Mouse (Mus musculus): ENCODE measurements around the gene Gm1043. TPM values are rescaled to one million over a fixed set of nuclear protein-coding genes. Genes with fewer than 3 reads are reported as not detected.

Gm1043 gene
- 0.03 and 0.07 TPM in 2 replicates for polyA plus RNA-seq (2014; fragmentation: Nextera tagmentation; extraction: Ambion mirVana)

DNA sequence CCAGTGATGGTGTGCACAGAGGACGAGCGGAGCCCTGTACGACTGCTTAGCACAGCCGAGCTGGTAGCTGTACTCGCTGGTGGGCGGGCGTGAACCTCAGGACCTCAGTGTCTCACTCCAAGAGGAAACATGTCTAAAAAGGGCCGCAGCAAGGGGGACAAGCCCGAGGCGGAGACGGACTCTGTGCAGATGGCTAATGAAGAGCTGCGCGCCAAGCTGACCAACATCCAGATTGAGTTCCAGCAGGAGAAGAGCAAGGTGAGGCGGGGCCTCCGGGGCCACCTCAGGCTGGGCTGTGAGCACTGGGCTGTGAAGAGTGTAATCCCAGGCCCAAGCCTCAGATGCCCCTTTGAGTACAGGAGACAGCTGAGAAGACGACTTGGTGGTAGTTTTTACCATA, at the start of gene Gm1043:
Gene Gm1043, plus strand, starts transcription at position 130 of the 400 bp plus-strand sequence.
- DNase-seq (ENCODE audit: low spot score) (no peak), ATAC-seq (replicated peaks; ENCODE audit: low FRiP score) (no peak)
- peaks cover 3% of the 10 kb centered on the region for H3K27me3 ChIP-seq (ENCODE audit: control insufficient read depth, insufficient read depth, low read length)
- no peak within 1 kb of the TSS for H3K4me2 ChIP-seq (ENCODE audit: low read depth, low read length, severe bottlenecking)
- H3K27ac ChIP-seq (ENCODE audit: low read depth, low read length) = no peak within 1 kb of the TSS
- H3K36me3 ChIP-seq (ENCODE audit: control insufficient read depth, insufficient read depth, low read length) = no peaks in the 10 kb centered on the region
- H3K4me3 ChIP-seq (ENCODE audit: low read depth, low read length) = no peak within 1 kb of the TSS
- no peak within 1 kb of the TSS for H3K9ac ChIP-seq (ENCODE audit: low read length)
- H3K4me1 ChIP-seq (replicated peaks; ENCODE audit: control insufficient read depth, insufficient read depth, low read length) = no peaks in the 10 kb centered on the region; the same call in 1 of the 2 replicates
- no peaks in the 10 kb centered on the region for H3K9me3 ChIP-seq (ENCODE audit: control insufficient read depth, low read length)
- WGBS = 89% methylated on average over 16 of the region's 16 CpGs

DNA sequence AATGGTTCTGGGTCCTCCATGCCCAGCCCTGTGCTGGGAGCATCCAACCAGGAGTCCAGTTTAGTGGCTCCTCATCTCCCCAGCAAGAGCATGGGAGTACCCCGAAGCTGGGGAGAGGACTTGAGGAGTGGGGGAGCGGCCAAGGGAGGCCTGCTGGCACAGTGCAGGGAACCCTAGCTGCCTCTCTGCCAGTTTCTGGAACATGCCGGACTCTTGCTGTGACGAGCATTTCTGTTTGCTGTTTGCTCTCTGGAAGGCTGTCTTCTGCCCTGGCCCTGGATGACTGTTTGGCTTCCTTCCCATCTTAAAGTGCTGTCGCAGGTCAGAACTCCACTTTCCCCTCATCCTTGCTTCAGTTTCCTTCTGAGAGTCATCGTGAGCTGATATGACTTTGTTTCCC, 49.3 kb upstream of the Gm1043 start:
- Histone ChIP-seq H3K4me3 (ENCODE audit: low read depth, low read length) (no peak overlapping the region), H3K9ac (ENCODE audit: low read length) (no peak overlapping the region), H3K27ac (ENCODE audit: low read depth, low read length) (no peak overlapping the region), H3K27me3 (ENCODE audit: control insufficient read depth, insufficient read depth, low read length) (peaks cover 8% of the 10 kb centered on the region), H3K4me1 (replicated peaks; ENCODE audit: control insufficient read depth, insufficient read depth, low read length) (0 out of 2 replicates have a peak, but pooled peaks cover 1% of the 10 kb centered on the region), H3K9me3 (ENCODE audit: control insufficient read depth, low read length) (no peaks in the 10 kb centered on the region), H3K36me3 (ENCODE audit: control insufficient read depth, insufficient read depth, low read length) (no peaks in the 10 kb centered on the region), H3K4me2 (ENCODE audit: low read depth, low read length, severe bottlenecking) (no peak overlapping the region)
- WGBS = 82% methylated on average over 6 of the region's 6 CpGs
- ATAC-seq (replicated peaks; ENCODE audit: low FRiP score) (no peak), DNase-seq (ENCODE audit: low spot score) (no peak)

DNA sequence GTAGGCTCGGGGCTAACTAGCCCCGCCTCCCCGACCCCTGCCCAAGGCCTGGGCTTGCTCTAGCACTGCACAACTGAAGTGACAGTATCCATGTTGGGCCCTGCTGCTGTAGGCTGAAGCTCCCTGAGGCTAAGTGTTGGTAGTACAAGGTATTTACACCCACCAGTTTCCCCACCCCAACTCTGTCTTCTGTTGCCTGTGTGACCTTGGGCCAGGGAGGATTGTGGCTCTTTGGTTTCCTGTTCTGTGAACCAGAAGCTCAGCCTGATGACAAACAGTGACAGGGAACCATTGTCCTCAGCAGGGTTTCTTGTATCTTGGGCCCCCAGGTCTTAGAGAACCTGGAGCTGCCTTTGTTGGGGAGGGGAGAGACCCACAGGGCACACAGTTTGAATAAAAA, 48.3 kb upstream of the Gm1043 start:
- 0 out of 2 replicates have a peak, but pooled peaks cover 3% of the 10 kb centered on the region for H3K4me1 ChIP-seq (replicated peaks; ENCODE audit: control insufficient read depth, insufficient read depth, low read length)
- no peak for ATAC-seq (replicated peaks; ENCODE audit: low FRiP score)
- 0 out of 2 replicates have a peak, but pooled peaks cover 2% of the 10 kb centered on the region for H3K27me3 ChIP-seq (ENCODE audit: control insufficient read depth, insufficient read depth, low read length)
- H3K27ac ChIP-seq (ENCODE audit: low read depth, low read length) = no peak overlapping the region
- no peaks in the 10 kb centered on the region for H3K9me3 ChIP-seq (ENCODE audit: control insufficient read depth, low read length)
- DNase-seq (ENCODE audit: low spot score) = no peak
- no peaks in the 10 kb centered on the region for H3K36me3 ChIP-seq (ENCODE audit: control insufficient read depth, insufficient read depth, low read length)
- H3K9ac ChIP-seq (ENCODE audit: low read length) = no peak overlapping the region
- no peak overlapping the region for H3K4me2 ChIP-seq (ENCODE audit: low read depth, low read length, severe bottlenecking)
- 72% methylated on average over 3 of the region's 3 CpGs for WGBS
- H3K4me3 ChIP-seq (ENCODE audit: low read depth, low read length) = no peak overlapping the region

DNA sequence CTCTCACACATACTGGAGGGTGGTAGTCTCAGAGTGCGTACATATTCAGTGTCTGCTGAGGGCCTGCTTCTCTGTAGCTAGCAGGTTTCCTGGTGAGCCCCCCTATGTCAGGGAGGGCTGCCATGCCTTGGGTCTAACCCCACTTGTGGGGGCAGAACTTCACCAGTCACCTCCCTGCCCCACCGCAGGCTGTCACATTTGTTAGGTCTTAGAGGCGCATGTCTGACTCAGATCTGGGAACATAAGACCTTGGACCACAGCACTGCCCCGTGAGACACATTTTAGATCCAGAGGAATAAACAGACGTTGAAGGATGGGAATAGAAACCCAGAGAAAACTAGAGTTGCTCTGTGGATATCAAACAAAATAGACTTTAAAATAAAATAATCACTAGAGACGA, 45.3 kb upstream of the Gm1043 start:
- H3K4me3 ChIP-seq (ENCODE audit: low read depth, low read length) = no peak overlapping the region
- H3K9ac ChIP-seq (ENCODE audit: low read length) = no peak overlapping the region
- 82% methylated on average over 6 of the region's 6 CpGs for WGBS
- no peak overlapping the region for H3K27ac ChIP-seq (ENCODE audit: low read depth, low read length)
- no peak for DNase-seq (ENCODE audit: low spot score)
- H3K36me3 ChIP-seq (ENCODE audit: control insufficient read depth, insufficient read depth, low read length) = no peaks in the 10 kb centered on the region
- H3K4me2 ChIP-seq (ENCODE audit: low read depth, low read length, severe bottlenecking) = no peak overlapping the region
- H3K27me3 ChIP-seq (ENCODE audit: control insufficient read depth, insufficient read depth, low read length) = no peaks in the 10 kb centered on the region
- ATAC-seq (replicated peaks; ENCODE audit: low FRiP score) = no peak
- H3K9me3 ChIP-seq (ENCODE audit: control insufficient read depth, low read length) = no peaks in the 10 kb centered on the region
- 0 out of 2 replicates have a peak, but pooled peaks cover 3% of the 10 kb centered on the region for H3K4me1 ChIP-seq (replicated peaks; ENCODE audit: control insufficient read depth, insufficient read depth, low read length)

DNA sequence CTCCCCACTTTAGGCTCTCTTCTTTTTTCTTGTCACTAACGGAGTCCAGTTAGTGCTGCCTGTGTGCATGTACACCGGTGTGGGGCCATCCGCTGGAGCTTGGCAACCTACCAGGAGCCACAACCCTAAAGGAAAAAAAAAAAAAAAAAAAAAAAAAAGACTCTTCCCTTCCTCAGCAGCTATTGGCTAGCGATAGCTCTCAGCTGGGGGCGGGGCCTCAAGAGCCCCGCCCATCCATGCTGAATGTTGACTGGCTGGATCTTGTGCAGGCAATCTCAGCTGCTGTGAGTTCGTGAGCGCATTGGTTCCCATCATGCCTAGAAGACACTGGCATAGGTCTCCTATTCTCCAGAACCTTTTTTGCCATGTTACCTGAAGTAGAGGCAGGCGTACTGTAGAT, 44.5 kb upstream of the Gm1043 start:
- DNase-seq (ENCODE audit: low spot score) (no peak), ATAC-seq (replicated peaks; ENCODE audit: low FRiP score) (no peak)
- Histone ChIP-seq H3K4me3 (ENCODE audit: low read depth, low read length) (no peak overlapping the region), H3K27ac (ENCODE audit: low read depth, low read length) (no peak overlapping the region), H3K9ac (ENCODE audit: low read length) (no peak overlapping the region), H3K27me3 (ENCODE audit: control insufficient read depth, insufficient read depth, low read length) (no peaks in the 10 kb centered on the region), H3K9me3 (ENCODE audit: control insufficient read depth, low read length) (no peaks in the 10 kb centered on the region), H3K36me3 (ENCODE audit: control insufficient read depth, insufficient read depth, low read length) (no peaks in the 10 kb centered on the region), H3K4me1 (replicated peaks; ENCODE audit: control insufficient read depth, insufficient read depth, low read length) (0 out of 2 replicates have a peak, but pooled peaks cover 3% of the 10 kb centered on the region), H3K4me2 (ENCODE audit: low read depth, low read length, severe bottlenecking) (no peak overlapping the region)
- WGBS = 14% methylated on average over 9 of the region's 9 CpGs

DNA sequence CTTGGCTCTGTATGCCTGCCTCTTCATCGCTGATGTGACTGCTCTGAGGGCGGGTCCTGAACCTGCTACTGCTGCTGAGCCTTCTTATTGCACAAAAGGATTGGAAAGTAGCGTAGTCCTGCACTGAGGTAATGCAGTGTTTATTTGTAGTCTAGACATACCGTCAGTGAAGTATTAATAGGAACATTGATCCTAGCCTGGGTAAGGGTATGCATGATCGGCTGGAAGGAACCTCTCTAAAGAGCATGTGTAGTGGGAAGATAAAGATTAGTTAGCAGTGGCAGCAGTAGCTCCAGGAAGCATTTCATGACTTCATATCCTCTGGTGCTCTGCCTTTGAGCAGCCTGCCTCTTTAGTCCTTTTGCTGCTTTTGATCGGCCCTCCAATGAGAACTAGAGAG, 43.5 kb upstream of the Gm1043 start:
- no peaks in the 10 kb centered on the region for H3K27me3 ChIP-seq (ENCODE audit: control insufficient read depth, insufficient read depth, low read length)
- H3K9ac ChIP-seq (ENCODE audit: low read length) = no peak overlapping the region
- no peak overlapping the region for H3K4me3 ChIP-seq (ENCODE audit: low read depth, low read length)
- no peak overlapping the region for H3K4me2 ChIP-seq (ENCODE audit: low read depth, low read length, severe bottlenecking)
- DNase-seq (ENCODE audit: low spot score) (no peak), ATAC-seq (replicated peaks; ENCODE audit: low FRiP score) (no peak)
- 50% methylated on average over 6 of the region's 6 CpGs for WGBS
- no peaks in the 10 kb centered on the region for H3K9me3 ChIP-seq (ENCODE audit: control insufficient read depth, low read length)
- 0 out of 2 replicates have a peak, but pooled peaks cover 3% of the 10 kb centered on the region for H3K4me1 ChIP-seq (replicated peaks; ENCODE audit: control insufficient read depth, insufficient read depth, low read length)
- no peaks in the 10 kb centered on the region for H3K36me3 ChIP-seq (ENCODE audit: control insufficient read depth, insufficient read depth, low read length)
- H3K27ac ChIP-seq (ENCODE audit: low read depth, low read length) = no peak overlapping the region

DNA sequence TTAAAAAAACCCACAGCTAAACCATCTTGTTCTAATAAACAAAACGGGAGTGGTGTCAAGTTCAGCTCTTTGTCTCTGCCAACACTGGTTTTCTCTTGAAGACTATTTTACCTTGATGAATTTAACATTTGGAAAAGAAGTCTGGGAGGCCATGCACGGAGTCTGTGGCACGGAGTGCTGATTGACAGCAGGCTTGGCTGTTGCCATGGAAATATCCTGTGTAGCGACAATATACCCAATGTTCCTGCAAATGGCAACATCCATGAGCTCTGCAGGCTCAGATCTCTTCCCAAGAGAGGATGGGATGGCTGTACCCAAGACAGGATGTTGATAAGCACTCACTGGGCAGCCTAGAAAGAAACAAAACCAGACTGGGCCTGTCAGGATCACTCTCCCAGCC, 42.2 kb upstream of the Gm1043 start:
- Histone ChIP-seq H3K9me3 (ENCODE audit: control insufficient read depth, low read length) (no peaks in the 10 kb centered on the region), H3K36me3 (ENCODE audit: control insufficient read depth, insufficient read depth, low read length) (no peaks in the 10 kb centered on the region), H3K4me1 (replicated peaks; ENCODE audit: control insufficient read depth, insufficient read depth, low read length) (0 out of 2 replicates have a peak, but pooled peaks cover 3% of the 10 kb centered on the region), H3K4me3 (ENCODE audit: low read depth, low read length) (no peak overlapping the region), H3K27me3 (ENCODE audit: control insufficient read depth, insufficient read depth, low read length) (no peaks in the 10 kb centered on the region), H3K27ac (ENCODE audit: low read depth, low read length) (no peak overlapping the region), H3K4me2 (ENCODE audit: low read depth, low read length, severe bottlenecking) (no peak overlapping the region), H3K9ac (ENCODE audit: low read length) (no peak overlapping the region)
- WGBS = 54% methylated on average over 4 of the region's 4 CpGs
- ATAC-seq (replicated peaks; ENCODE audit: low FRiP score) = no peak
- no peak for DNase-seq (ENCODE audit: low spot score)

DNA sequence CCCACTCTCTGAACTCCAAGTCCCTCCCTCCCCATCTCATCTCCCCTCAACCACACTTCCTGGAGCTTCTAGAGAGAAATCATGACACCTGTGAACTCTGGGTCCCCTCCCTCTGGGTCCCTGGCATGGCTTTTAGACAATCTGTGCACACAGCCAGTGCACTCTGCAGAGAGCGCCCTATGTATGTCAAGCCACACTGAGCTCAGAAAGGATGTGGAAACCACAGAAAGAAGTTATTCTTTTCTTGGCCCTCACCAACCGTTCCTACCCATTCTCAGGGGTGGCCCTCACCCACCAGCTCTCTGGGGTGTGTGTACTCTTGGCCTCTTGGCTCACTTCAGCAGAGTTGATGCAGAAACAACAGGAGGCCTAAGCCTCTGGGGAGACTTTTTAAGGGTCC, 40.4 kb upstream of the Gm1043 start:
- H3K4me1 ChIP-seq (replicated peaks; ENCODE audit: control insufficient read depth, insufficient read depth, low read length) = 0 out of 2 replicates have a peak, but pooled peaks cover 3% of the 10 kb centered on the region
- ATAC-seq (replicated peaks; ENCODE audit: low FRiP score) = no peak
- no peaks in the 10 kb centered on the region for H3K36me3 ChIP-seq (ENCODE audit: control insufficient read depth, insufficient read depth, low read length)
- no peak overlapping the region for H3K4me2 ChIP-seq (ENCODE audit: low read depth, low read length, severe bottlenecking)
- no peak overlapping the region for H3K4me3 ChIP-seq (ENCODE audit: low read depth, low read length)
- 82% methylated on average over 2 of the region's 2 CpGs for WGBS
- no peak overlapping the region for H3K9ac ChIP-seq (ENCODE audit: low read length)
- no peaks in the 10 kb centered on the region for H3K27me3 ChIP-seq (ENCODE audit: control insufficient read depth, insufficient read depth, low read length)
- DNase-seq (ENCODE audit: low spot score) = no peak
- no peak overlapping the region for H3K27ac ChIP-seq (ENCODE audit: low read depth, low read length)
- H3K9me3 ChIP-seq (ENCODE audit: control insufficient read depth, low read length) = no peaks in the 10 kb centered on the region

DNA sequence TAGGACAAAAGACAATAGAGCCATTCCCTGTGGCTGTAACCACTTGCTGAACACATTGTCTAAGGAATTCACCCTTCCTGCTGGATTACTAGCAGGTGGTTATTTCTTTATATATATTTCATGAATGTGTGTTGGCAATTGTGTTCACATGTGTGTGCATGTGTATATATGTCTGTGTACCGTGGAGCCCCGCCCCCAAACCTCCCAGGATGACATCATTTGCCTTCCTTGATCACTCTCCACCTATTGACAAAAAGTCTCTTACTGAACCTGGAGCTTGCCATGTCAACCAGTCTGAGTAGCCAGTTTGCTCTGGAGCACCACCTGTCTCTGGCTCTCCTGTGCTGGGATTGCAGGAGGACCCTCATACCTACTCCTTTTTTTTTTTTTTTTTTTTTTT, 39.6 kb upstream of the Gm1043 start:
- no peak for DNase-seq (ENCODE audit: low spot score)
- Histone ChIP-seq H3K27ac (ENCODE audit: low read depth, low read length) (no peak overlapping the region), H3K4me1 (replicated peaks; ENCODE audit: control insufficient read depth, insufficient read depth, low read length) (0 out of 2 replicates have a peak, but pooled peaks cover 3% of the 10 kb centered on the region), H3K36me3 (ENCODE audit: control insufficient read depth, insufficient read depth, low read length) (no peaks in the 10 kb centered on the region), H3K27me3 (ENCODE audit: control insufficient read depth, insufficient read depth, low read length) (no peaks in the 10 kb centered on the region), H3K4me2 (ENCODE audit: low read depth, low read length, severe bottlenecking) (no peak overlapping the region), H3K9me3 (ENCODE audit: control insufficient read depth, low read length) (no peaks in the 10 kb centered on the region), H3K9ac (ENCODE audit: low read length) (no peak overlapping the region), H3K4me3 (ENCODE audit: low read depth, low read length) (no peak overlapping the region)
- no peak for ATAC-seq (replicated peaks; ENCODE audit: low FRiP score)
- 79% methylated on average over 2 of the region's 2 CpGs for WGBS
